ENCODE assay signal across 7 mouse cellular contexts in the genomic region with DNA sequence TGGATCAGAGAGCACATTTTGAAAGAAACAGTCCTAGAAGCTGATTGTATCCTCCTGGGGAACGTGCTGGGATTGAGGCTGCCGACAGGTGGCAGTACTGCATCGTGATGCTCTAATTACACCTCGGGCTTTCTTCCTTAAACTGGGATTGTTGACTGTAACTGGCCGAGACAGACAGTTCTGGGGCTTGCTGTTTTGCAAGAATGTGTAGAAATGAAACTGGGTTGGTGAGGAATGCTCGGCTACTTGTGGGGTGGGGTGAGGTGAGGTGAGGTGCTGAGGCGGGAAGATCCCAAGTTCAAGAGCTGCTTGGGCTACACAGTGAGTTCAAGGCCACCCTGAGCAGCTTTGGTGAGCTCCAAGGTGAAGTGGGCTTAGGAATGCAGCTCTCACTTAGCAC. TPM values are rescaled to one million over a fixed set of nuclear protein-coding genes. Genes with fewer than 3 reads are reported as not detected.
DNase-seq lines count a peak whose midpoint lies in the region; ATAC-seq lines count a peak whose summit lies in the region.

No protein-coding gene starts in this region.

- peak; percentile 43; the same call in 1 of the 2 replicates for ATAC-seq in megakaryocyte-erythroid progenitor cell, adult 5-6 weeks (replicated peaks; ENCODE audit: low FRiP score, low TSS enrichment, poor library complexity, severe bottlenecking)

- peak; percentile 79 for DNase-seq in ZHBTc4 (ENCODE audit: low read depth, low spot score)
- DNase-seq in cerebellum, postnatal 10 days: peak; percentile 85 to 87
- peak; percentile 44 to 71 for DNase-seq in frontal cortex, postnatal 10 days (ENCODE audit: low spot score in 2 of 2)
- peak; percentile 82 for DNase-seq in induced T-regulatory cell, adult 2 months (ENCODE audit: low read depth)
- DNase-seq in left cerebral cortex, adult 9 months (ENCODE audit: low spot score in 2 of 2): peak; percentile 30 to 71
- DNase-seq in right cerebral cortex, postnatal 25 days: peak; percentile 57

RNA-seq across cellular contexts. Expression of a gene that starts 55.7 kb away (rescaled TPM):
- 1.6 and 3.9 TPM in 2 replicates for total RNA-seq in megakaryocyte-erythroid progenitor cell, adult 5-6 weeks (2014; fragmentation: Nextera tagmentation)
- total RNA-seq in megakaryocyte-erythroid progenitor cell, adult 5-6 weeks (2017): 3.2 and 3.9 TPM in 2 replicates

Comparison
In these comparisons a context has a peak if more than half of its experiments do, and no peak if none do; other contexts are left out.
1. Peak in every context shown above with its lines: DNase-seq and ATAC-seq.